Mouse (Mus musculus) MEL (cell line): ENCODE measurements at regions not wholly inside any gene's neighbourhood (a gene's known extent, or its start where the extent isn't known, plus 50 kb on each side); places are given as distances from the start of the nearest gene placed in this dataset.
A peak's percentile ranks its signal among the peaks of the same experiment; 100 is the strongest.

Experiments
- CTCF ChIP-seq, 3 experiments: IDR thresholded peaks in 2 of 3; conservative IDR thresholded peaks in 1 of 3; 2 replicates each; pipeline ENCODE4 v1.5.1; 2011 to 2012; ENCODE audit warnings: low read length in 3 of 3, low read depth in 2 of 3, mild to moderate bottlenecking in 2 of 3, improper control_type of control experiment in 1 of 3, inconsistent platforms in 1 of 3, mixed read lengths in 1 of 3, moderate library complexity in 1 of 3; ENCODE audit not compliant: control insufficient read depth in 1 of 3, insufficient read depth in 1 of 3, poor library complexity in 1 of 3, severe bottlenecking in 1 of 3
- GATA1 ChIP-seq: IDR thresholded peaks from 2 replicates; pipeline ENCODE4 v1.6.1; 2011; ENCODE audit warnings: low read depth, low read length, improper control_type of control experiment
- MAZ ChIP-seq: IDR thresholded peaks from 2 replicates; pipeline ENCODE4 v1.6.1; 2012; ENCODE audit warnings: low read depth, mild to moderate bottlenecking, inconsistent platforms, low read length, improper control_type of control experiment
- MYC ChIP-seq: IDR thresholded peaks from 2 replicates; pipeline ENCODE4 v1.6.1; 2011; ENCODE audit warnings: low read depth, mild to moderate bottlenecking, low read length, improper control_type of control experiment, moderate library complexity
- POLR2AphosphoS2 ChIP-seq: IDR thresholded peaks from 2 replicates; pipeline ENCODE4 v1.6.1; 2011; ENCODE audit warnings: low read length, improper control_type of control experiment
- TBP ChIP-seq: IDR thresholded peaks from 2 replicates; pipeline ENCODE4 v1.8.0; 2011; ENCODE audit warnings: low read depth, low read length, improper control_type of control experiment

GRCm38 (mm10) chr11:92041695-92042094 lies 464.3 kb upstream of the Kif2b start:
- TF ChIP-seq GATA1 (no peak), MAZ (no peak), CTCF (IDR thresholded peaks at IDR 0.05 in 2 of 3, conservative IDR thresholded peaks at IDR 0.05 in 1 of 3; ENCODE audit: control insufficient read depth in 1 of 3, insufficient read depth in 1 of 3, low read depth in 2 of 3, low read length in 3 of 3, poor library complexity in 1 of 3, severe bottlenecking in 1 of 3) (peak in 2 of 3 experiments; percentile 3 to 14; a peak in 1 of 6 replicates), TBP (no peak), POLR2AphosphoS2 (no peak), MYC (no peak)
